Mouse (Mus musculus) heart, adult 2 months (tissue): ENCODE measurements around the gene Adgrd1. TPM values are rescaled to one million over a fixed set of nuclear protein-coding genes. Genes with fewer than 3 reads are reported as not detected.

Source experiments
- DNase-seq, 2 experiments: peaks; one replicate each; pipeline ENCODE4 v3.0.0; 2021
- H3K27ac ChIP-seq: fragments of 200-600 bp; 2 replicates; pipeline ENCODE4 v1.8.1; 2022
- H3K27me3 ChIP-seq: fragments of 200-500 bp; 2 replicates; pipeline ENCODE4 v1.6.1; 2012; ENCODE audit warnings: mild to moderate bottlenecking, low read length, inconsistent platforms, mixed read lengths; ENCODE audit not compliant: control insufficient read depth, insufficient read depth
- H3K36me3 ChIP-seq: fragments of 200-500 bp; 2 replicates; pipeline ENCODE4 v1.6.1; 2012; ENCODE audit warnings: low read length, inconsistent platforms; ENCODE audit not compliant: control insufficient read depth, insufficient read depth
- H3K4me1 ChIP-seq: fragments of 200-500 bp; 2 replicates; pipeline ENCODE4 v1.6.1; 2011; ENCODE audit warnings: low read length; ENCODE audit not compliant: control insufficient read depth, insufficient read depth
- H3K4me3 ChIP-seq: fragments of 200-600 bp; 2 replicates; pipeline ENCODE4 v1.8.1; 2022
- H3K79me2 ChIP-seq: fragments of 200-500 bp; replicated peaks from 2 replicates; pipeline ENCODE4 v1.6.1; 2012; ENCODE audit warnings: mild to moderate bottlenecking, inconsistent platforms, low read length, moderate library complexity, mixed read lengths; ENCODE audit not compliant: control insufficient read depth, insufficient read depth
- H3K9ac ChIP-seq: fragments of 200-500 bp; 2 replicates; pipeline ENCODE4 v1.6.1; 2012; ENCODE audit warnings: low read depth, mild to moderate bottlenecking, control low read depth, inconsistent platforms, low read length, mixed read lengths
- CTCF ChIP-seq: fragments of 200-600 bp; IDR thresholded peaks from 2 replicates; pipeline ENCODE4 v1.8.1; 2022; ENCODE audit warnings: antibody characterized with exemption, mild to moderate bottlenecking, moderate library complexity
- EP300 ChIP-seq: fragments of 200-500 bp; IDR thresholded peaks from 2 replicates; pipeline ENCODE4 v1.6.1; 2011; ENCODE audit warnings: low read depth, low read length, control low read depth; ENCODE audit not compliant: insufficient read depth
- POLR2A ChIP-seq: fragments of 200-500 bp; IDR thresholded peaks from 2 replicates; pipeline ENCODE4 v1.6.1; 2011; ENCODE audit warnings: mild to moderate bottlenecking, low read depth, low read length, control low read depth; ENCODE audit not compliant: insufficient read depth
- WGBS: fragments of 180-500 bp; shearing (Covaris S2); methylation state at CpG from one replicate; pipeline ENCODE4 v1.1.7; 2018; 5-methylcytosine and 5-hydroxymethylcytosine counted together
- intact Hi-C: fragments of 180-260 bp; cut with DNase I; formaldehyde crosslinking; loops from one replicate; pipeline ENCODE4 v1.15.1; 2025
- long read RNA-seq: library from polyadenylated mRNA; stranded (forward); transcript quantifications from one replicate; pipeline ENCODE4 v2.0.0, GENCODE M21; 2021
- polyA plus RNA-seq: library from polyadenylated mRNA; depleted of rRNA; stranded (reverse); fragments of >200 nt; gene quantifications from 2 replicates; pipeline ENCODE4 v1.2.3, GENCODE M21; 2012; rRNA removed
- total RNA-seq, 2 experiments: library from RNA; stranded (reverse); gene quantifications; 2 replicates each; pipeline ENCODE4 v1.2.3; 2021

Gene Adgrd1
- total RNA-seq, result 1 to 10 TPM; 4.1 to 4.8 TPM
- polyA plus RNA-seq, result 5.5 and 5.6 TPM in 2 replicates
- long read RNA-seq, partial matches to known transcripts, result 4 of 4 reads
- long read RNA-seq, other reads (novel, unspliced or antisense), result 0 of 4 reads

GRCm38 (mm10) chr5:129096511-129096910, at the start of gene Adgrd1:
Gene Adgrd1 (plus strand): TSS chr5:129096750.
- 22% methylated on average over 6 of the region's 6 CpGs for WGBS
- no peak for TF ChIP-seq CTCF
- peak; percentile 50; the same call in 1 of the 2 replicates for TF ChIP-seq POLR2A

DNA sequence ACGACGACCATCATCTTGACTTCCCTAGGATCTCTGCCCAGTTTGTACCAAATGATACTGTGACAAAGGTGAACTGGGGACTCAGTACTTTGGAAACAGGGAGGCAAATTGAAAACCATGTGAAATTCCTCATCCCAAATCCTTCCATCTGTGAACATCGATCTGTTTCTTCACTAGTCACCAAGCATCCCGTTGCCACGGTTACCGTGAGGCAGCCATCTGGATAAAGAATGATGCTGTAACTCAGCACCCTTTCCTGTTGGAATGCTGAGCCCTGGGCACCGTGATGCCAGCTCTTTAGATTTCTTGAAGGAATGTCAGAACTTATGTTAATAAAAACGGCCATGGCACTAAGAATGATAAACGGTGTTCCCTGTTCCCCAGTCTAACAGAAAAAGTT, 47.2 kb upstream of the Adgrd1 start:
- intact Hi-C loops, result no loop called here
- TF ChIP-seq POLR2A, result no peak
- TF ChIP-seq EP300, result no peak
- TF ChIP-seq CTCF, result no peak
- 75% methylated on average over 9 of the region's 9 CpGs for WGBS
- H3K4me3 ChIP-seq, result no peak overlapping the region
- H3K27ac ChIP-seq, result no peak overlapping the region
- DNase-seq, result no peak
- no peaks in the 10 kb centered on the region for H3K79me2 ChIP-seq
- H3K4me1 ChIP-seq, result no peaks in the 10 kb centered on the region
- no peaks in the 10 kb centered on the region for H3K27me3 ChIP-seq
- no peak overlapping the region for H3K9ac ChIP-seq
- H3K36me3 ChIP-seq, result no peaks in the 10 kb centered on the region

More at GRCm38 (mm10) chr5:129096511-129096910, at the start of gene Adgrd1:
- no peaks in the 10 kb centered on the region for H3K27me3 ChIP-seq
- no peaks in the 10 kb centered on the region for H3K36me3 ChIP-seq
- peak; percentile 79 to 81 for DNase-seq
- intact Hi-C loops, result no loop called here
- H3K4me3 ChIP-seq, result no peak within 1 kb of the TSS
- no peaks in the 10 kb centered on the region for H3K79me2 ChIP-seq
- H3K9ac ChIP-seq, result no peak within 1 kb of the TSS
- no peaks in the 10 kb centered on the region for H3K4me1 ChIP-seq
- H3K27ac ChIP-seq, result 0 out of 2 replicates have a peak within 1 kb of the TSS, but pooled peaks have one; percentile 36

DNA sequence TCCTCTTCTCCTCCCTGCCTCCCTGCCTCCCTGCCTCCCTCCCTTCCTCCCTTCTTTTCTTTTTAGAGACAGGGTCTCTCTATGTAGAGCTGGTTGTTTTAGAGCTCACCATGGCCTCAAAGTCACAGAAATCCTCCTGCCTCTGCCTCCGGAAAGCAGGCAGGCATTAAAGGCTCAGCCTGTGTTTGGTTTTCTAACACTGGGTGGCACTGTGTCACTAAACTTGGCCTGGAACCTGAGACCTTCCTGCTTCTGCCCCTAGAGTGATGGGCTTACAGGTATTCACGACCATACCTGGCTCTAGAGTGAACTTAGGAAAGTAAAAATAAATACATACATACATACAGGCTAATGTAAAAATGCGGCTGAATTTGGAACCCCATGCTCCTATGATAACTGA, 44.6 kb upstream of the Adgrd1 start:
- WGBS, result 79% methylated on average over 3 of the region's 3 CpGs
- no peak overlapping the region for H3K4me3 ChIP-seq
- no peaks in the 10 kb centered on the region for H3K27me3 ChIP-seq
- no peaks in the 10 kb centered on the region for H3K79me2 ChIP-seq
- TF ChIP-seq CTCF, result no peak
- TF ChIP-seq EP300, result no peak
- no peak for TF ChIP-seq POLR2A
- no peaks in the 10 kb centered on the region for H3K4me1 ChIP-seq
- no peak overlapping the region for H3K9ac ChIP-seq
- DNase-seq, result no peak
- no peaks in the 10 kb centered on the region for H3K36me3 ChIP-seq
- intact Hi-C loops, result no loop called here
- no peak overlapping the region for H3K27ac ChIP-seq

DNA sequence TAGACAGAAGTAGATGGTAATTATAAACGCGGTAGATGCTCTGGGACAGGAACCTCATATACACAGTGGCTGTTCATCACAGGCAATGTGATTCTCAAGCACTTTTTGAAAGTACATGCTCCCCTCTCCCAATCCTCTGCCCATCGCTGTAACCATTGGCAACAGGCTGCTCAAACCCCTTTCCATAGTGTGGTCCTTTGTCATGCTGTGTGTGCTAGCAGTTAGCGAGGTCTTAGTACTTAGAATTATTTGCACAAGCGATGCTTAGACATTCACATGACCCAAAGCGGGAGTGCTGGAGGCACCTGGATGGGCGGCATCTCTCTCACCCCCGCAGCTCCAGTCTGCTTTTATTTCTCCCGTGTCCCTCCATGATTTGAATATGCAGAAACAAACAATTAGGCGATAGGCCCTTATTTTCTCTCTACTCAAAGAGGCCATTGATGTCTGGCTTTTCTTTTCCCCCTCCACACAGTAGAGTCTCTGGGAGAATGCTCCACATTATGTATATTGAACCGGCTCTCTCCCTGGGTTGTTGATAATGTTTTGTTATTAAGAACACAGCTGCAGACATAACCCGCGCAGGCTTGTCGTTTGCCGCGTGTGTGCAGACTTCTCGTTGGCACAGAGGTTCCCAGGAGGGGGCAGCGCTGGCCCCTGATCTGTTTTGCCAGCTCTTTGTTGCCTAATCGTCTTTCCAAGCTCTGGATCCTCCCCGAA, 43.8 kb upstream of the Adgrd1 start:
- no peaks in the 10 kb centered on the region for H3K27me3 ChIP-seq
- TF ChIP-seq EP300 (no peak), POLR2A (no peak), CTCF (no peak)
- no peaks in the 10 kb centered on the region for H3K4me1 ChIP-seq

GRCm38 (mm10) chr5:129054675-129055284, 41.8 kb upstream of the Adgrd1 start:
- H3K9ac ChIP-seq, result no peak overlapping the region
- no peak overlapping the region for H3K4me3 ChIP-seq
- no peaks in the 10 kb centered on the region for H3K79me2 ChIP-seq
- no peaks in the 10 kb centered on the region for H3K36me3 ChIP-seq
- whole genome bisulfite sequencing, result 76% methylated on average over 9 of the region's 9 CpGs
- intact Hi-C loops, result no loop called here
- no peak overlapping the region for H3K27ac ChIP-seq
- DNase-seq, result no peak
- no peaks in the 10 kb centered on the region for H3K27me3 ChIP-seq
- H3K4me1 ChIP-seq, result no peaks in the 10 kb centered on the region
- TF ChIP-seq POLR2A, result no peak
- TF ChIP-seq EP300, result no peak
- no peak for TF ChIP-seq CTCF

More for the DNA sequence above, 43.8 kb upstream of the Adgrd1 start:
- 41% methylated on average over 20 of the region's 20 CpGs for WGBS
- no peak for DNase-seq
- Histone ChIP-seq H3K9ac (no peak overlapping the region), H3K27ac (no peak overlapping the region), H3K4me3 (no peak overlapping the region), H3K79me2 (no peaks in the 10 kb centered on the region), H3K36me3 (no peaks in the 10 kb centered on the region)
- intact Hi-C loops, result no loop called here

DNA sequence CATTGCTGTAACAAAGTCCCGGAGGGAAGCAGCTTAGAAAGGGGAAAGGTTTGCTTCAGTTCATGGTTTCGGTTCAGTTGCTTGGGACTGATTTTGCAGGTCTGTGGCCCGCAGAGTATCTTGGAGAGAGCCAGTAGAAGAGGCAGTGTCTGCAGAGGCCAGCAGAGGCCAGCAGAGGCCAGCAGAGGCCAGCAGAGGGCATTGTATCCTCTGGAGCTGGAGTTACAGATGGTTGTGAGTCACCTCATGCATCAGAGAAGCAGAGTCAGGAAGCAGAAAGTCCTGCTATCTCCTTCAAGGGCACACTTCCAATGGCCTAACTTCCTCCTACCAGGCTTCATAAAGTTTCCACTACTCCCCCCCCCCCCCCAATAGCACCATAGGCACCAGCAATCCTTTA, 37.4 kb upstream of the Adgrd1 start:
- no peak overlapping the region for H3K27ac ChIP-seq
- H3K4me1 ChIP-seq, result no peaks in the 10 kb centered on the region
- peaks cover 2% of the 10 kb centered on the region; the same call in 1 of the 2 replicates for H3K27me3 ChIP-seq
- no peaks in the 10 kb centered on the region for H3K36me3 ChIP-seq
- H3K4me3 ChIP-seq, result no peak overlapping the region
- intact Hi-C loops, result no loop called here
- TF ChIP-seq POLR2A (no peak), EP300 (no peak), CTCF (0 out of 2 replicates have a peak, but pooled peaks have one; percentile 11)
- no peak overlapping the region for H3K9ac ChIP-seq
- 76% methylated on average over 3 of the region's 3 CpGs for WGBS
- no peak for DNase-seq
- no peaks in the 10 kb centered on the region for H3K79me2 ChIP-seq
